Comparison of ENCODE assay signal across 8 mouse cellular contexts in the genomic region with DNA sequence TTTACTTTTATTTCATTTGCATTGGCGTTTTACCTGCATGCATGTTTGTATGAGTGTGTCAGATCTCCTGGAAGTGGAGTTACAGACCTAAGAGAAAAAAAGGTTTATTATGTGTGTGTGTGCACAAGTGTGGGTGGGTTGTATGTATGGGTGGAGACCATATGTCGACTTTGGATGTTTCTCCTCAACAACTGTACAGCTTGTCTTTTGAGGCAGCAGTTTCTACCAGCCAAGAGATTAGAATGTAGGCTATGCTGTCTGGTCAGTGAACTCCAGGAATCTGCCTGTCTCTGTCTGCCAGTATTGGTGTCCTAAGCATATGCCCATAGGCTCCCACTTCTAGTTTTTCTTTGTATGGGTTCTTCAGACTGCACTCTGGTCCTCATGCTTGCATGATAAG.
"Had no signal": no experiment of that assay in that cellular context is flagged by ENCODE, and none has a peak within 500 bp of the region (broad histone marks: within the 10 kb centered on the region; RNA-seq: fewer than 3 reads in every experiment).

No protein-coding gene starts in this region.

- DNase-seq: kidney, adult 2 months; kidney, postnatal 25 days; liver, embryonic 13.5 days; lung, adult 2 months; lung, postnatal 14 days; retina, postnatal 1 day; thymus, adult 18-20 months; thymus, postnatal 36 days had no signal
